Mouse (Mus musculus): ENCODE data around the gene Rpap1. TPM values are rescaled to one million over a fixed set of nuclear protein-coding genes. Genes with fewer than 3 reads are reported as not detected.
A peak's percentile ranks its signal among the peaks of the same experiment; 100 is the strongest.

Gene Rpap1
- total RNA-seq, 2 experiments from 2014 or later: 17.5 to 18.8 TPM

DNA sequence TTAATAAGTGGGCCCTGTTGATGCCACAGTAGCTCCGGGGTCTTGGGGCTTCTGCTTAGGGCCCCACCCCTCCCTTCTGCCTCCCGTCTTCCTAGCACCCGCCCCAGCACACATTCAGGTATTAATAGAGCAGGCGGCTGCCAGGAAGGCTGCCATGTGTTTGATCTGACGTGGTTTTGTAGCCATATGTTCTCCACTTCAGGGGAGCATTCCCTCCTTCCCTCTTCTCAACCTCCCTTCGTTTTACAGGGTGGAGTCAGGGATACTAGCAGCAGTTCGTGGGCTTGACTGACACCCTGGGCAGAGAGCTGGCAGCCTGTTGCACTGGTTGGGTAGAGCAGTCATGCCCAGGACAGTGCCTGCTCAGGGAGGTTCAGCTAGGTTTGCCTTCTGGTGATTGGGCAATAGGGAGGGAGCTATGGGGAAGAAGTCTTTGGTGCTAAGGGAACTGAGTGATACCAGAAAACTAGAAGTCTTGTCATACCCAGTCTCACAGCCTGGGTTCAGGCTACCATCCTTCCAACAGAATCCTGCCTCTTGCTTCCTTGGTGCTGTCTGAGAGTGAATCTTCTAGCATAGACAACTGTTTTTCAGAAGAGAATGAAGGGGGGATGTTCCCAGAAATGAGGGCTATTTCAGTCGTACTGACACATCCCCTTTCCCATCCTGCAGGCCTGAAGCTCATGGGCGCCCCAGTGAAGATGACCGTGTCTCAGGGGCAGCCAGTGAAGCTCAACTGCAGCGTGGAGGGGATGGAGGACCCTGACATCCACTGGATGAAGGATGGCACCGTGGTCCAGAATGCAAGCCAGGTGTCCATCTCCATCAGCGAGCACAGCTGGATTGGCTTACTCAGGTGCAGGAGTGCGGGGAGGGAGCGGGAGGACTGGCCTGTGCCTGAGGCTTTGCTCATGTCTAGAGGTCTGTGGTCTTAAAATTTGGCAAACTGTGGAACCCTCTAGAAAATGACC lies 13.8 kb upstream of the Rpap1 start:
- intact Hi-C loops (cut with DNase I): loop anchor here (5.0 kb wide), 1 partner anchor 41 kb away; no protein-coding TSS in a partner anchor
- peak; percentile 65 to 85 for DNase-seq (ENCODE audit: low spot score in 2 of 2)

- intact Hi-C loops (cut with DNase I): loop anchor here (5.0 kb wide), 2 partner anchors 42 to 72 kb away; no protein-coding TSS in a partner anchor
- DNase-seq (ENCODE audit: low spot score in 2 of 2): no peak
These were observed 12.7 kb upstream of the Rpap1 start for GRCm38 (mm10) chr2:119799961-119800550.

GRCm38 (mm10) chr2:119799181-119799960 lies 12.0 kb upstream of the Rpap1 start:
- peak in 1 of 2 experiments; percentile 18 for DNase-seq (ENCODE audit: low spot score in 2 of 2)
- intact Hi-C loops (cut with DNase I): loop anchor here (5.0 kb wide), 1 partner anchor 73 kb away; no protein-coding TSS in a partner anchor

- intact Hi-C loops (cut with DNase I): loop anchor here (5.0 kb wide), 1 partner anchor 74 kb away; no protein-coding TSS in a partner anchor
- DNase-seq (ENCODE audit: low spot score in 2 of 2): peak in 1 of 2 experiments; percentile 41
These were observed 11.1 kb upstream of the Rpap1 start for GRCm38 (mm10) chr2:119798246-119798927.

- DNase-seq (ENCODE audit: low spot score in 2 of 2): peak; percentile 48 to 69
- intact Hi-C loops (cut with DNase I): loop anchor here (5.0 kb wide), 1 partner anchor 75 kb away; no protein-coding TSS in a partner anchor
These were observed 10.0 kb upstream of the Rpap1 start, which contains the start of gene Tyro3 for GRCm38 (mm10) chr2:119797279-119797783. Tyro3 (plus strand) TSS chr2:119797733.

GRCm38 (mm10) chr2:119789996-119790395 lies 2.7 kb upstream of the Rpap1 start:
- intact Hi-C loops (cut with DNase I): no loop called here
- no peak for DNase-seq (ENCODE audit: low spot score in 2 of 2)

- intact Hi-C loops (cut with DNase I): no loop called here
These were observed 20.1 kb downstream of the Rpap1 start for GRCm38 (mm10) chr2:119767246-119767645.

DNA sequence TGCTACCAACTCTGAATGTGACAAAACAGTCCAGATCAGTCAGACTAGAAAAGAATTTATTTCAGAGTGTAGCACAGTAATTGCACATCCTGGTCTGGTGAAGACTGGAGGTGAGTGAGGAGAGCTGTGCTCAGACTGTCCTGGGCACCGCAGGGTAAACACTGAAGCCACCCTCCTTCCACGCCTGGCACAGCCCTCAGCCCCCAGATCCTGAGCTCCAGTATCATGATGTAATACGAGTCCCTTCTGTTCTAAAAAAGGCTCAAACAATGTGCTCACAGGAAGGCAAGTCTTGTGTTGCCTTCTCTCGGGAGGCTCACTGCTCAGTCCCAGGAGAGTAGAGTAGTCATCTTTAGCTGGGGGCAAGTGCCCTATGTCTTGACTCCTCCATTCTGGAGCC lies 23.4 kb downstream of the Rpap1 start:
- no peak for DNase-seq (ENCODE audit: low spot score in 2 of 2)
- intact Hi-C loops (cut with DNase I): no loop called here

More at GRCm38 (mm10) chr2:119767246-119767645, 20.1 kb downstream of the Rpap1 start:
- no peak for DNase-seq (ENCODE audit: low spot score in 2 of 2)

DNA sequence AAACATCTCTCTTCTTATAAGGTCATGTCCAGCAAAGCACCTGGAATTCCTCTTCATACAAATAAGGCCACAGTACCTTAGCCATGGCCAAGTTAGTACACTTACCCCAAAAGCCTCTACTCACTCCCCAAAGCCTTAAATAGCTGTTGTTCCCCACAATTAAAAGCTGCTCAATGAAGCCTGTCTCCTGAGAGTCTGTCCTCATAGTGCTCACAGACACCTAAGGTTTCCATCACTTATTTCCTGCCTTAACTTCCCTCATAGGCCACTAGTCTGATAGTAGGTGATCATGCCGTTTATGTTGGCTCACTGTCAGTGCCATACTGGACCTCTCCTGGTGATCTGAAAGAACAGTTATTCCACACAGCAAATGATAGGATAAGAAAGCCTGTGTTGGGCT lies 25.1 kb downstream of the Rpap1 start:
- intact Hi-C loops (cut with DNase I): no loop called here

GRCm38 (mm10) chr2:119760251-119760650 lies 27.1 kb downstream of the Rpap1 start, which contains the start of gene Ltk:
Ltk (minus strand) TSS chr2:119760431.
- intact Hi-C loops (cut with DNase I): no loop called here

More for the DNA sequence above, 25.1 kb downstream of the Rpap1 start:
- DNase-seq (ENCODE audit: low spot score in 2 of 2): no peak

GRCm38 (mm10) chr2:119758844-119759835 lies 28.2 kb downstream of the Rpap1 start:
- no peak for DNase-seq (ENCODE audit: low spot score in 2 of 2)
- intact Hi-C loops (cut with DNase I): no loop called here

More at GRCm38 (mm10) chr2:119760251-119760650, 27.1 kb downstream of the Rpap1 start, which contains the start of gene Ltk:
- no peak for DNase-seq (ENCODE audit: low spot score in 2 of 2)

GRCm38 (mm10) chr2:119758101-119758843 lies 29.1 kb downstream of the Rpap1 start:
- intact Hi-C loops (cut with DNase I): no loop called here
- no peak for DNase-seq (ENCODE audit: low spot score in 2 of 2)

GRCm38 (mm10) chr2:119757601-119758100 lies 29.7 kb downstream of the Rpap1 start:
- intact Hi-C loops (cut with DNase I): no loop called here

DNA sequence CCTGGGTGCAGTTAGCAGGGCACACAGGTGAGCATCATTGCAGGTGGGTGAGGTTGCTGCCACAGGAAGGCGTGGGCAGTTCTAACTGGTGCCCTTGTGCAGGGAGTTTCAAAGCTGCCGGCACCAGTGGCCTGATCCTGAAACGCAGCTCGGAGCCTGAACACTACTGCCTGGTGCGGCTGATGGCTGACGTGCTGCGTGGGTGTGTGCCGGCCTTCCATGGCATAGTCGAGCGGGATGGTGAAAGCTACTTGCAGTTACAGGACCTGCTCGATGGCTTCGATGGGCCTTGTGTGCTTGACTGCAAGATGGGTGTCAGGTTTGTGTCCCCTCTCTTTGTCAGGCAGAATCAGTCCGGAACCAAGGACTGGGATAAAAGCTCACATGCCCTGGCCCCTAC lies 38.1 kb downstream of the Rpap1 start:
- no peak for DNase-seq (ENCODE audit: low spot score in 2 of 2)
- intact Hi-C loops (cut with DNase I): no loop called here

More at GRCm38 (mm10) chr2:119757601-119758100, 29.7 kb downstream of the Rpap1 start:
- DNase-seq (ENCODE audit: low spot score in 2 of 2): no peak

- peak; percentile 56 to 87 for DNase-seq (ENCODE audit: low spot score in 2 of 2)
- intact Hi-C loops (cut with DNase I): no loop called here
These were observed 39.8 kb downstream of the Rpap1 start for GRCm38 (mm10) chr2:119747554-119747953.

DNA sequence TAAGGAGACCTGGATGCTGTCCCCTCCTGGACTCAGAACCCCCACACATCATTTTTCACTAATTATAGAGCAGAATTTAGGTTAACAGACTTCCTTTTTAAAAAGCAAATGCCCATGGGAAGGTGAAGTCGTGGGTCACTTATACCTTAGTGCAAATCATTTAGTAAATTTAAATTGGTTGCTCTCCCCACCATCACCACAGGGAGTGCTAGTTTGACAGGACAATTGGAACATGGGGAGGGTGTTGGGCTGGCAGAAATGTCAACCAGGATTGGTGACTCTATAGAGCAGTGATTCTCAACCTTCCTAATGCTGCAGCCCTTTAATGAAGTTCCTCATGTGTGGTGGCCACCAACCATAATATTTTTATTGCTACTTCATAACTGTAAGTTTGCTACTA lies 42.1 kb downstream of the Rpap1 start:
- intact Hi-C loops (cut with DNase I): no loop called here
- DNase-seq (ENCODE audit: low spot score in 2 of 2): peak in 1 of 2 experiments; percentile 54
